Mouse (Mus musculus): ENCODE data around the gene Zmym1.

GRCm38 (mm10) chr4:127039871-127040483 is 21.0 kb downstream of the Zmym1 start:
- TF ChIP-seq CTCF (IDR thresholded peaks at IDR 0.05; ENCODE audit: low read depth, low read length) (no peak), EP300 (IDR thresholded peaks at IDR 0.05; ENCODE audit: insufficient read depth, low read depth, low read length) (no peak)
